Mouse (Mus musculus) inflammation-experienced regulatory T-cells, adult 6 months (primary cell): ENCODE measurements around the gene Kcnj14. TPM values are rescaled to one million over a fixed set of nuclear protein-coding genes. Genes with fewer than 3 reads are reported as not detected.

Experiments used
- polyA plus RNA-seq, 3 experiments: library from polyadenylated mRNA; unstranded; fragments of 100-300 nt; shearing (Covaris generic); gene quantifications; one replicate each; pipeline ENCODE4 v1.2.1; 2017

Kcnj14 gene
- polyA plus RNA-seq, 3 experiments from 2014 or later, result not detected

Other genes starting within 250 kb of the Kcnj14 start
- gene Fgf21, start 209.3 kb downstream of the Kcnj14 start, polyA plus RNA-seq, result not detected
- not detected for gene Fut1, start 207.5 kb downstream of the Kcnj14 start, polyA plus RNA-seq
- gene Izumo1, start 203.0 kb downstream of the Kcnj14 start, polyA plus RNA-seq, result not detected
- under 1 TPM in 1 of 3 experiments, not detected in 2; 0.17 TPM for gene Rasip1, start 197.3 kb downstream of the Kcnj14 start, polyA plus RNA-seq
- not detected for gene Mamstr, start 184.8 kb downstream of the Kcnj14 start, polyA plus RNA-seq
- gene Fut2, start 158.4 kb downstream of the Kcnj14 start, polyA plus RNA-seq, result not detected
- not detected for gene Ntn5, start 140.8 kb downstream of the Kcnj14 start, polyA plus RNA-seq
- under 1 TPM in 1 of 3 experiments, not detected in 2; 0.22 TPM for gene Sec1, start 130.4 kb downstream of the Kcnj14 start, polyA plus RNA-seq
- gene Car11, start 124.9 kb downstream of the Kcnj14 start, polyA plus RNA-seq, result 1 to 10 TPM in 2 of 3 experiments, not detected in 1; 1.5 TPM
- 1 to 10 TPM; 3.1 to 8.6 (median 6.5) TPM for gene Dbp, start 119.7 kb downstream of the Kcnj14 start, polyA plus RNA-seq
- 1,000 to 10,000 TPM; 1,609 to 2,946 (median 2,383) TPM for gene Rpl18, start 109.3 kb downstream of the Kcnj14 start, polyA plus RNA-seq
- gene Sphk2, start 106.8 kb downstream of the Kcnj14 start, polyA plus RNA-seq, result 10 to 100 TPM; 12.1 to 17.3 (median 15.5) TPM
- under 1 TPM in 2 of 3 experiments, not detected in 1; 0.63 to 0.80 TPM for gene Fam83e, start 103.6 kb downstream of the Kcnj14 start, polyA plus RNA-seq
- not detected for gene Spaca4, start 99.0 kb downstream of the Kcnj14 start, polyA plus RNA-seq
- under 1 TPM in 1 of 3 experiments, not detected in 2; 0.58 TPM for gene Lmtk3, start 41.0 kb downstream of the Kcnj14 start, polyA plus RNA-seq
- 1 to 10 TPM; 3.4 to 6.4 (median 3.8) TPM for gene Sult2b1, start 40.1 kb downstream of the Kcnj14 start, polyA plus RNA-seq
- gene Cyth2, start 10.2 kb downstream of the Kcnj14 start, polyA plus RNA-seq, result 10 to 100 TPM; 11.9 to 19.8 (median 16.7) TPM
- 10 to 100 TPM; 16.5 to 29.3 (median 27.2) TPM for gene Grwd1, start 6.2 kb upstream of the Kcnj14 start, polyA plus RNA-seq
- 10 to 100 TPM; 18.9 to 39.3 (median 36.9) TPM for gene Kdelr1, start 48.0 kb upstream of the Kcnj14 start, polyA plus RNA-seq
- not detected for gene Grin2d, start 53.6 kb upstream of the Kcnj14 start, polyA plus RNA-seq
- under 1 TPM in 1 of 3 experiments, not detected in 2; 0.52 TPM for gene Syngr4, start 71.9 kb upstream of the Kcnj14 start, polyA plus RNA-seq
- 1 to 10 TPM; 3.7 to 7.0 (median 5.0) TPM for gene Tmem143, start 72.2 kb upstream of the Kcnj14 start, polyA plus RNA-seq
- 100 to 1,000 TPM; 512 to 771 (median 583) TPM for gene Emp3, start 96.6 kb upstream of the Kcnj14 start, polyA plus RNA-seq
- gene Ccdc114, start 99.3 kb upstream of the Kcnj14 start, polyA plus RNA-seq, result 1 to 10 TPM; 1.4 to 1.8 (median 1.4) TPM
- not detected for gene Abcc6, start 205.5 kb upstream of the Kcnj14 start, polyA plus RNA-seq
- 10 to 100 TPM; 18.2 to 22.0 (median 21.4) TPM for gene Nomo1, start 208.9 kb upstream of the Kcnj14 start, polyA plus RNA-seq